Mouse (Mus musculus) adrenal gland, postnatal 4 days (tissue): ENCODE data around the gene Parp16. TPM values are rescaled to one million over a fixed set of nuclear protein-coding genes. Genes with fewer than 3 reads are reported as not detected.
A peak's percentile ranks its signal among the peaks of the same experiment; 100 is the strongest.

ENCODE experiments used
- DNase-seq, 2 experiments: peaks; one replicate each; pipeline ENCODE4 v3.0.0; 2021 to 2022; ENCODE audit warnings: low spot score in 2 of 2, mixed read lengths in 2 of 2
- total RNA-seq, 2 experiments: library from RNA; stranded (reverse); gene quantifications; 2 replicates each; pipeline ENCODE4 v1.2.3; 2021

Parp16 gene
- total RNA-seq, 2 experiments from 2014 or later = 23.2 to 27.0 TPM

- no peak for DNase-seq
Observed at GRCm38 (mm10) chr9:65177912-65178311, 17.2 kb upstream of the Parp16 start.

DNA sequence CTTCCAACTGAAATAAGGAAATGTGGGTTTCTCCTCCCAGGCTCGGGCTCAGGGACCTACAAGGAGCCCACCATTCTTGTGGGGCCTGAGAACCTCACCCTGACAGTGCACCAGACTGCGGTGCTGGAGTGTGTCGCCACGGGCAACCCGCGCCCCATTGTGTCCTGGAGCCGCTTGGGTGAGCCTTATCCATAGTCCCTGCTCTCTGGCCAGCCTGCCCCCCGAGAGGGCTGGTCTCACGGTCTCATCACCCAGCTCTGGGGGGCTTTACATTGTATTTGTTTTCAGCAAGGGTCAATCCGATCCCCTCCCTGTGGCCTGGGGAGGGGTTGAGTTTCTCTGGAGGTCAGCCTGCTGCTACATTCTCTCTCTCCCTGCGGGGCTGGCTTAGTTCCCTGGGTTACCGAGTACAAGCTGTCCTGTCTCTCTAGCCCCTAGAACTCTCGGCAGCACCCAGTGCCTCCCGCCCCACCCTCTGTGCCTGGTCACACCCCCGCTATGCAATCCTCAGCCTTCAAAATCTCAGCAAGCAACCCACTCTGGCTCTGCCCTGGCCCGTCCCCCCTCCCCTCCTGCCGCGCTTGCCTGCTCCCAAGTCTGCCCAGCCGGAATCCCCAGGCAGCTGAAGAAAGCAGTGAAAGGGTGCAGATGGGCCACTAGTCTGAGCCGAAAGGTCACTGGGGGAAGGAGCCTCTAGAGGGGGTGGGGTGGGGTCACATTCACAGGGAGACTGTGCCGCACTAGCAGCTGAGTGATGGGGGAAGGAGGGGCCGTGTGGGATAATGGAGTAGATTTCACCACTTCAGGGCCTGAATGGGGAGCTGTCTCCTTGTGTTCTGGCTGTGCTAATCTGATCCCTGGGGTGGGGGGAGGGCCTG, 16.6 kb upstream of the Parp16 start:
- no peak for DNase-seq

GRCm38 (mm10) chr9:65179817-65180624, 15.1 kb upstream of the Parp16 start:
- no peak for DNase-seq

- DNase-seq = peak; percentile 51 to 68
Observed at GRCm38 (mm10) chr9:65188599-65188998, 6.6 kb upstream of the Parp16 start.

DNA sequence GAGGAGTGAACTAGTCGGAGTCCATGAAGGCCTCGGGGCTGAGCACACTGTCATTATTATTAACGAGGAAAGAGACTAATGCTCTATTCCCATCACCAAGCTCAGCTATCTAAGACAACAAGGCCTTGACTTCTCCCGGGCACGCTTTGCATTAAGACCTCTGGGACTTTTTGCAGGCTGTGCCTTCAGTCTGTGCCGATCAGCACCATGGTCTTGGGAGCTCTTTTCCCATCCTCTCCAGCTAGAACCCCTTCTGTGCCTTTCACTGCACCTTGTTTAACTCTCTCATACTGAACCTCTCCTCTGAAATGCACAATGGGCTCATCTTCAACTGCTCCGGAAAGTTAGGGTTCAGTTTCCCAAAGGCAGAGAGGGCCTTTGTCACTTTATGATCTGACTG, 4.8 kb upstream of the Parp16 start:
- no peak for DNase-seq

DNA sequence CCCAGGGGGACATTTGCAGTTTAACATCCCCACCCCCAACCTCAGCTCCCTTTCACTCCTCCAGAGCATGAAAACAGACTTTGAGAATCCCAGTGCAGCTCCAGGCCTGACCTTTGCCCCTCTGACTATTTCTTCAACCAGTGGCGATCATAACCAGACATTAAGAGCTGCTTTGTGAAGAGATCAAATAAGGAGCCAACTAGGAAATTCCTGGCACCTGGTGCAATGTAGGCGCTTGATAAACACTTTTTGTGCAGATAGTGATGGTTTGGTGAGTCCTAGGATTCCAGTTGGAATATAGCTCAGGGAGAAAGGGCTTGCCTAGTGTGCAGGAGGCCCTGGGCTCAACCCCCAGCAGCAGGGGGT, 3.8 kb upstream of the Parp16 start:
- no peak for DNase-seq

GRCm38 (mm10) chr9:65191755-65192469, 3.2 kb upstream of the Parp16 start:
- no peak for DNase-seq

DNA sequence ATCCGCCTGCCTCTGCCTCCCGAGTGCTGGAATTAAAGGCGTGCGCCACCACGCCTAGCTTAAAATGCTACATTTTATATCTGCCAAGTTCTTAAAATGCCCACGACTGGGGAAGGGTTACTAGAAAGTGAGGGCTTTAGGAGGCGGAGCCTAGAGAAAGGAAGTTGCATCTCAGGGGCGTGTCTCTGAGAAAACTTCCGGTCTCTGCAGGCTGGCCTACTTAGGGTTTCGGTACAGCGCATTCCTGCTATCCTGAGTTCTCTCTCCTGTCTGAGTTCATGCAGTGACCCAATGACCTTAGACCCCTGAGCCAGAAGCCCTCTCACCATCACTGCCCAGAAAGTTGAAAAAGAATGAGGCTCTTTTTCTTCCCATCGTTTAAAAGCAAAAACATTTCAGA, 1.9 kb upstream of the Parp16 start:
- no peak for DNase-seq

- peak in 1 of 2 experiments; percentile 55 for DNase-seq
Observed at GRCm38 (mm10) chr9:65195621-65195981, 448 bp downstream of the Parp16 start.

DNA sequence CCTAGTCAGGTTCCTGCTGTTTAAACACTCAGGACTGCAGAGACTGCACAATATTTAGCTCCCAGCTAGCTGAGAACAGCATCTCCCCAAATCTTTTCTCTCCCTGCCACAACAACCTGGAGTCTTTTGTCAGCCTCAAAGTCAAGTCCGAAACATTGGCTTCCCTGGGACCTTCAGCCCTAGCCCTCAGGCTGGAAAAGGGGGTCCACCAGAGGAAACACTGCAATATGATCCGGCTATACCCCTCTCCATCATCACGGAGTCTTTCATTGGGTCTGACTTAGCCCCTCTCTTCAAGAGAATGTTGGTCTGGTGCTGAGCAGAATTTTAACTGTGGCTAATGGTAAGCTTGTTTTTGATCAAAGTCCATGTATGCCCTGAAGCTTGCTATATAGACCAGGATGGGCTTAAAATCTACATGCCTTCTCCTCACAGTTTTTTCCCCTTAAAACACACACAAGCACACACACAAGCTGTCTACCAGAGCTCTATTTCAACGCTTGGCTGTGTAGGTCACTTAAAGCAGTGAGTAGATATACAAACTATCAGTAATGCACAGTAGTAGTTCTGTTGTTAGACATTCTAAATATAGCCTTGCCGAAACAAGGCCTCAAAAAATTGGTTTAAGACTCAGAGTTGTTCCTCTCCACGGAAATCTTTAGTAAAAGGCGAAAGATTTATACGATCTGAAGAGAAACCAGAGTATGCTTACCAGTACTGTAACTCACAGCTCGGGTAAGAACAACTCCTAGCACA, 1.0 kb downstream of the Parp16 start:
- DNase-seq = no peak

DNA sequence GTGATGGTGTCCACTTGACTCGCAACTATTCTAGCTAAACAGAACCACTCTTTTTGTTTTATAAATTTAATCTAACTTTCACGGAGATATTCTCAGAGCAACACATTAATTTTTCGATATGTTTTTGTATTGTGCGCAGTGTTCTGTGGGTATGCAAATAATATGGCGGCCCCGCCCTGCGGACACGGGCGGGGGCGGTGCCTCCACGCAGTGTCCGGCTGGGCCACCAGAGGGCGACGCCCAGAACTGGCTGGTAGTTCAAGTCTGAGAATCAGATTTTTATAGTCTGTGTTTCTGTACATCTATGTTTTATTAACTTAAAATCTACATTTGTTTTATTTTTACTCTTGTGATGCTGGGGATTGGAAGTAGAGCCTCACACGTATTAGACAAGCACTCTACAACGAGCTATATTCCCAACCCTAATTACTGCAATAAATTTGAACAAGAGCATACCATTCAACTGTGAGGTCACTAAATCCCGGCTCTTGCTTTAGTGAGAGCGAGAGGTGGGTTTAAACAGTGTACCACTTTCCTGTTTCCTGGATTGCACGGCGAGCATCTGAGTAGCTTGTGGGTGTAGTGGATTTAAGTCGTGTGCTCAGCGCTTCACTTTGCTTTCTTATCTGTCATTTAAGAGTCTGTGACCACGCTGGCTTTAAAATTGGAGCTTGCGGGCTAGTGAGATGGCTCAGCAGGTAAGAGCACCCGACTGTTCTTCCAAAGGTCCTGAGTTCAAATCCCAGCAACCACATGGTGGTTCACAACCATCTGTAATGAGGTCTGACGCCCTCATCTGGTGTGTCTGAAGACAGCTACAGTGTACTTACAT, 1.8 kb downstream of the Parp16 start:
- DNase-seq = peak; percentile 93 to 96

GRCm38 (mm10) chr9:65197826-65198225, 2.7 kb downstream of the Parp16 start:
- no peak for DNase-seq

- DNase-seq = no peak
Observed at GRCm38 (mm10) chr9:65199723-65200122, 4.6 kb downstream of the Parp16 start.

GRCm38 (mm10) chr9:65200606-65201005, 5.5 kb downstream of the Parp16 start:
- DNase-seq = no peak

GRCm38 (mm10) chr9:65201021-65201380, 5.8 kb downstream of the Parp16 start:
- DNase-seq = no peak

GRCm38 (mm10) chr9:65201381-65202164, 6.4 kb downstream of the Parp16 start:
- DNase-seq = peak in 1 of 2 experiments; percentile 62

- no peak for DNase-seq
Observed at GRCm38 (mm10) chr9:65202165-65202754, 7.1 kb downstream of the Parp16 start.

DNA sequence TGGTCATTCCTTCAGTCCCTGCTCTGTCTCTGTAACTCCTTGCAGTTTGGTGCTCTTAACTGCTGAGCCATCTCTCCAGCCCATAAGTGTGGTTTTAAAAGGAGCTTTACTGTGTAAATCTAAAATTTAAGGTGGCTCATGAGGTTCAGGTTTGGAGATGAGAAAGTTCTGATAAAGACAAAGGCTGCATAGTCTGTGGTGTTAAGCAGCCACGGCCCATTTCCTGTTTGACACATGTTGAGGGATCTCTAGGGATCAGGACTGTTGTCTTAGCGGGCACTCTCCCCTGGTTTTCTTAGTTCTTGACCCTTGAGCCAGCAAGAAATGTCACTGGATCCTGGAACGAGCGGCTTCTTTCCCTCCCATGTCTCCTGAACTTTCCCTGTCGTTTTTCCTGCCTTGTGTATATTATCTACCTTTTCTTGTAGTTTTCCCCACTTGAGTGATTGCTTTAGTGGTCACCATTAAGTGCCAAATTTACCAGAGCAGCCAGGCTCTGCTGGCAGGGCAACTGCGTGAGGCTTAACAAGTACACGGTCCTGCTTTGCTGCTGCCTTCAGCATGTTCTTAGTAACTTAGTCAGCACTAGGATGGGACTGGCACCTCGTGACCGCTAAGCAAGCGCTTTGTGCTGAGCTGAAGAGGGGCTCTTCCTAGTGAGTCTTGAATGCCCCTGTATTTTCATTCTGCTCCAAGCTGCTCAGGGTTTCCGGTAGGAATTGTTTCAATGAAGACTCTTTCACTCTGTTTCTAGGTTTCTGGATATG, 10.1 kb downstream of the Parp16 start:
- DNase-seq = no peak
